Mouse (Mus musculus): Measurements from ENCODE around the gene Usp49. TPM values are rescaled to one million over a fixed set of nuclear protein-coding genes. Genes with fewer than 3 reads are reported as not detected.

The Usp49 gene
- polyA plus RNA-seq, 1 experiment from 2014 or later, result 4.0 TPM

DNA sequence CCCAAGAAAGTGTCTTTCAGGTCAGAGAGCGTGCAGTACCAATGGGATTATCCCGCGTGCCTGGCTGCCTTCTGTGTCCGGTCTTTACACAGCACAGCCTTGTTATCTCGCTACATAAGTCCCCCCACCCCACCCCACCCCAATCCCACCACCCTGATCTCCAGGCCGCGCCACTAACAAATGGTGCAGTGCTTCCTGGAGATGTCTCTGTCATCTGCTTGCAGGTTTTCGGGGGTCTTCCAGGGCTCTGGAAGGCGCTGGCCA, 57.8 kb downstream of the Usp49 start, which contains the start of gene Tomm6:
Gene Tomm6 (minus strand): TSS at position 43 of the 264 bp plus-strand sequence.
- Histone ChIP-seq H3K36me3 (peaks cover 27% of the 10 kb centered on the region), H3K9ac (peak within 1 kb of the TSS; percentile 76), H3K4me3 (peak within 1 kb of the TSS; percentile 80), H3K27ac (peak within 1 kb of the TSS; percentile 83), H3K4me1 (peaks cover 24% of the 10 kb centered on the region), H3K27me3 (no peaks in the 10 kb centered on the region), H3K4me2 (peak within 1 kb of the TSS; percentile 95), H3K9me3 (no peaks in the 10 kb centered on the region)
- 0% methylated on average over 9 of the region's 9 CpGs for WGBS
- ATAC-seq (ENCODE audit: insufficient number of reproducible peaks, low FRiP score, low TSS enrichment, low read depth), result no peak; the same call in 1 of the 2 replicates

DNA sequence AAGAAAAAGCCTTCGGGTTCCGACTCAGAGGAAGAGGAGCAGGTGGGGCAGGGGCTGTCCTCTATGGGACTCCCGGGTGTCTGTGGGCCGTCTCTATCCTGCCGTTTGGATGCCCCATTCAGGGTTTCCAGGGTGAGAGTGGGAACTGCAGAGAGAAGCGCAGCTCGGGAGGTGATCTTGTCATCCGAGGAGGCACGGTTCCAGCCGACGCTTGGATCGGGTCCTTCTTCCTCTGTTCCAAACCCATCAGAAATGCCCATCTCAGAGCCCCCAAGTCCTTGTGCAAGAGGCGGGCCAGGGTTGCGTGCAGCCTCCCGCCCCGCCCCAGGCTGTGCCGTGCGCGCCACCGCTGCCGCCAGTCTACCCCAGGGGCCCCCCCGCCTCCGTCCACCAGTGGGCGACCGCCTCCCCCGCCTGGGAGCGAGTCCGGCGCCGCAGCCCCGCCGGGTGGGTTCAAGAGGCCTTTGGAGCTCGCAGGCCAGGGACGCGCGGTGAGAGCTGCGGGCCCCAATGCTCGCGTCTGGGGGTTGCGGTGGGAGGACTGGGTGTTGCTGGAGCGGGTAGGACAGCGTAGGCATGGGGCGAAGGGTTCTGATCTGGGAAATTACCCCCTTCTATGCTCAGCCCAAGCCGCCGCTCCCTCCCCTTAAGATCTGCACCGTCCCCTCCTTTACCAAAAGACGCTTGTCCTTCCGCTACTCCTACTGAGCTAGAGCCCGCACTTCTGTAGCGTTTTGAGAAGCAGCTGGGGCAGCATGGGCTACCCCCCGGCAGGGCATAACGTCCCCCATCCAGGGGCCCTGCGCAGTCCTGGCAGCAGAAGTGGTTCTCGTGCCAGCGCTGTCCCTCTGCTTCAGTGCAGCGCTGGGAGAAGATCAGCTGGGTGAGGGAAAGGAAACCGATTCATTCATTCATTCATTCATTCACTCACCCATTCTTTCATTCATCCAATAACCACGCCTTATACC, 58.4 kb downstream of the Usp49 start, which contains the start of gene Frs3:
Gene Frs3 (plus strand): TSS at position 423 of the 968 bp plus-strand sequence.
- WGBS, result under 1% methylated on average over 57 of the region's 58 CpGs

GRCm38 (mm10) chr17:47689894-47690293, 59.4 kb downstream of the Usp49 start:
- Histone ChIP-seq H3K9me3 (no peaks in the 10 kb centered on the region), H3K27me3 (no peaks in the 10 kb centered on the region), H3K4me2 (peak overlapping the region; percentile 95; the same call in 1 of the 2 replicates), H3K4me1 (peaks cover 30% of the 10 kb centered on the region), H3K36me3 (peaks cover 11% of the 10 kb centered on the region), H3K4me3 (0 out of 2 replicates have a peak overlapping the region, but pooled peaks have one; percentile 80), H3K9ac (no peak overlapping the region), H3K27ac (no peak overlapping the region)
- WGBS, result 70% methylated on average over 8 of the region's 8 CpGs
- no peak for ATAC-seq (ENCODE audit: insufficient number of reproducible peaks, low FRiP score, low TSS enrichment, low read depth)

More for the DNA sequence above, 58.4 kb downstream of the Usp49 start, which contains the start of gene Frs3:
- Histone ChIP-seq H3K36me3 (peaks cover 21% of the 10 kb centered on the region), H3K4me3 (peak within 1 kb of the TSS; percentile 80), H3K4me1 (peaks cover 24% of the 10 kb centered on the region), H3K4me2 (peak within 1 kb of the TSS; percentile 95), H3K9me3 (no peaks in the 10 kb centered on the region), H3K27me3 (no peaks in the 10 kb centered on the region), H3K27ac (peak within 1 kb of the TSS; percentile 83), H3K9ac (peak within 1 kb of the TSS; percentile 76)
- peak; percentile 66 for ATAC-seq (ENCODE audit: insufficient number of reproducible peaks, low FRiP score, low TSS enrichment, low read depth)

DNA sequence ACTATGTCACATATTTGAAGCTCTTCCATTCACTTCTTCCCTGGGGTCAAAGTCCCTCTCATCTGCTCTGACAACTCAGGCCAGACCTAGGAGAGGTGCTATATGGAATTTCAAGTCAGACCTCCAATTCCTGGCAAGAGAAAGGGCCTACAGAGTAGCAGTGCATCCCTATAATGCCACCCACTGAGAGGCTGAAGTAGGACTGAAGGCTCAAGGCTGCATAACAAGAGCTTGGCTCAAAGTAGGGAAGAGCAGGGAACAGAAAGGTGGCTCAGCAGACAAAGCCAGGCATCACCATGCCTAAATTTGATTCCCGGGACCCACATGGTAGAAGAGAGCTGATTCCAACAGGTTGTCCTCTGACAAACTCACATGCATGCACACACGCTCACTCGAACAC, 61.2 kb downstream of the Usp49 start:
- no peak overlapping the region for H3K9ac ChIP-seq
- peaks cover 33% of the 10 kb centered on the region for H3K4me1 ChIP-seq
- H3K36me3 ChIP-seq, result no peaks in the 10 kb centered on the region
- 88% methylated on average over 3 of the region's 3 CpGs for WGBS
- H3K27me3 ChIP-seq, result no peaks in the 10 kb centered on the region
- no peak for ATAC-seq (ENCODE audit: insufficient number of reproducible peaks, low FRiP score, low TSS enrichment, low read depth)
- no peaks in the 10 kb centered on the region for H3K9me3 ChIP-seq
- H3K4me2 ChIP-seq, result no peak overlapping the region
- H3K27ac ChIP-seq, result no peak overlapping the region
- no peak overlapping the region for H3K4me3 ChIP-seq

DNA sequence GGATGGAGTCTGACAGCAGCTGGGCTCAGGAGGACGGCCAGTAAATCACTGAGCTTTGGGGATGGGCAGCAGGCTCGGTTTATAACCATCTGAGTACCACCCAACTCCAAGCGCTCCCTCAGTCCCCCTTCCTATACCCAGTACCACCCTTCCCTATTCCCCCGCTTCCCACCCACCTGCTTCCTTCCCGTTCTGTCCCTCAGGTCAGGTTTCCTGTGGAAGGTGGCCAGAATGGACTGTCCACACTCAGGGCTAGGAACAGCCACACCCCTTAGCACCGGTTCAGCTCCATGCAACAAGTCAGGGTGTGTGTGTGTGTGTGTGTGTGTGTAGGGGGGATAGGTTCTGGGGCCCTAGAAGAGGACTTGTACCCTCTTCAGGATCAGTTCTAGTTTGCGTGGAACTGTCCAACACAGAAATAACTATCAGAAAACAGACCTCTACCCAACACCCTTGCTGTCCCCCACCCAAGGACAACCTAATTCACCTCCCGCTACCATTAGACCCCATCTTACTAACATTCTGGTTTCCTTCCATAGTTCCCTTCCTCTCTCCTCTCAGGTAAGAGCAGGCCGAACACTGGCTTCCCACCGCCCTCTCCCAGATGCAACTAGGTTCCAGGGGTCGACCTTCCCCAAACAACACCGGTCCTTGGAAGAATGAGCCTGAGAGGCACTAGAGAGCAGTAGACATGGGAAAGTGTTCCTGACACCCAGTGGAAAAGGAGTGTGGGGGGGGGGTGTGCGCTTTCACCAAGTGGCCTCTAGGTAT, 63.4 kb downstream of the Usp49 start:
- H3K27ac ChIP-seq, result peak overlapping the region; percentile 76; the same call in 1 of the 2 replicates
- H3K9me3 ChIP-seq, result no peaks in the 10 kb centered on the region
- WGBS, result 38% methylated on average over 13 of the region's 13 CpGs
- no peak for ATAC-seq (ENCODE audit: insufficient number of reproducible peaks, low FRiP score, low TSS enrichment, low read depth)
- H3K9ac ChIP-seq, result peak overlapping the region; percentile 44; the same call in 1 of the 2 replicates
- peak overlapping the region; percentile 87 for H3K4me2 ChIP-seq
- H3K36me3 ChIP-seq, result peaks cover 4% of the 10 kb centered on the region
- peaks cover 24% of the 10 kb centered on the region for H3K4me1 ChIP-seq
- peak overlapping the region; percentile 80 for H3K4me3 ChIP-seq
- no peaks in the 10 kb centered on the region for H3K27me3 ChIP-seq

GRCm38 (mm10) chr17:47694442-47694502, 63.8 kb downstream of the Usp49 start, which contains the start of gene Gm21981:
Gene Gm21981, minus strand, starts transcription at chr17:47694455.
- Histone ChIP-seq H3K4me3 (peak within 1 kb of the TSS; percentile 80), H3K9me3 (no peaks in the 10 kb centered on the region), H3K36me3 (peaks cover 8% of the 10 kb centered on the region), H3K27me3 (no peaks in the 10 kb centered on the region), H3K4me2 (peak within 1 kb of the TSS; percentile 87), H3K4me1 (peaks cover 21% of the 10 kb centered on the region), H3K9ac (peak within 1 kb of the TSS; percentile 83), H3K27ac (peak within 1 kb of the TSS; percentile 76)
- no peak for ATAC-seq (ENCODE audit: insufficient number of reproducible peaks, low FRiP score, low TSS enrichment, low read depth)
- 1% methylated on average over 3 of the region's 3 CpGs for WGBS

- peak within 1 kb of the TSS; percentile 83 for H3K9ac ChIP-seq
- ATAC-seq (ENCODE audit: insufficient number of reproducible peaks, low FRiP score, low TSS enrichment, low read depth), result peak; percentile 91
- no peaks in the 10 kb centered on the region for H3K27me3 ChIP-seq
- H3K4me1 ChIP-seq, result peaks cover 16% of the 10 kb centered on the region
- peak within 1 kb of the TSS; percentile 76 for H3K27ac ChIP-seq
- H3K36me3 ChIP-seq, result peaks cover 12% of the 10 kb centered on the region
- H3K4me3 ChIP-seq, result peak within 1 kb of the TSS; percentile 80
- no peaks in the 10 kb centered on the region for H3K9me3 ChIP-seq
- peak within 1 kb of the TSS; percentile 87 for H3K4me2 ChIP-seq
- under 1% methylated on average over 75 of the region's 82 CpGs for WGBS
Measured at GRCm38 (mm10) chr17:47694503-47695336, 64.2 kb downstream of the Usp49 start, which contains the start of gene Prickle4. Gene Prickle4, minus strand, starts transcription at chr17:47694736.

DNA sequence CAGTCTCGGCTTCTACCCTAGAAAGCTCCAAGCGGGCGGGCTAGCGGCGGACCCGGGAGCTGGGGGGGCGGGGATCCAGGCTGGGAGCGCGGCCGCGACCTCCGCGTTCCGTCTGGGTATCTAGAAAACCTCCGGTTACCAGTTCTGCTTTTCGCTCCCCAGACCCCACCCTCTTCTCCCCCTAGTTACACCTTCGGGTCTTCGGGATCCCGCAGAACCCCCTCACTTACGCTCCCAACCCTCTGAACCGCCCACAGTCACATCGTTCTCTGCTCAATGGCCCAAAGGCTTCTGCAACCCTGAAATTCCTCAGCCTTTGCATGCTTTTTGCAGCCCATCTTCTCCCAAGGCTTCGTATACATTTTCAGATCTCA, 64.8 kb downstream of the Usp49 start:
- peak overlapping the region; percentile 87 for H3K4me2 ChIP-seq
- WGBS, result under 1% methylated on average over 22 of the region's 23 CpGs
- H3K9me3 ChIP-seq, result no peaks in the 10 kb centered on the region
- H3K4me1 ChIP-seq, result peaks cover 13% of the 10 kb centered on the region
- peak overlapping the region; percentile 80 for H3K4me3 ChIP-seq
- H3K36me3 ChIP-seq, result peaks cover 18% of the 10 kb centered on the region
- no peaks in the 10 kb centered on the region for H3K27me3 ChIP-seq
- H3K27ac ChIP-seq, result peak overlapping the region; percentile 76
- peak overlapping the region; percentile 83 for H3K9ac ChIP-seq
- 0 out of 2 replicates have a peak, but pooled peaks have one; percentile 0 for ATAC-seq (ENCODE audit: insufficient number of reproducible peaks, low FRiP score, low TSS enrichment, low read depth)

DNA sequence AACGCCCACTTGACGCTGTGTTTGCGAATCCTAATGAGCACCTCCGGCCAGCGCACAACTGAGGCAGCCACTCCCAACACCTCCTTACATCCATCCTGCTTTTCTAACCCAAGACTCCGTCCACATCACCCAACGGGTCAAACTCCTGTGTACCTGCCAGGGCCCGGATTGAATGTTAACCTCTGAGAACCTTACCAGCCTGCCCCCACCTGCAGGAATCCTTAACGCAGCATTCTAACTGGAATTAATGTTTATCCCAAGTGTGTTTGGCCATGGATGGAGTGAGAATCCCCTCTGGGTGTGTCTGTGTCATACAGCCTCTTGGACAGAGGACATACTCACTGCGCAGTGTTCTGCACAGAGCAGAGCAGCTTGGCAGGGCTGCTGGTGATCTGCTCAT, 67.7 kb downstream of the Usp49 start:
- H3K36me3 ChIP-seq, result peaks cover 42% of the 10 kb centered on the region
- 92% methylated on average over 10 of the region's 10 CpGs for WGBS
- no peak overlapping the region for H3K9ac ChIP-seq

DNA sequence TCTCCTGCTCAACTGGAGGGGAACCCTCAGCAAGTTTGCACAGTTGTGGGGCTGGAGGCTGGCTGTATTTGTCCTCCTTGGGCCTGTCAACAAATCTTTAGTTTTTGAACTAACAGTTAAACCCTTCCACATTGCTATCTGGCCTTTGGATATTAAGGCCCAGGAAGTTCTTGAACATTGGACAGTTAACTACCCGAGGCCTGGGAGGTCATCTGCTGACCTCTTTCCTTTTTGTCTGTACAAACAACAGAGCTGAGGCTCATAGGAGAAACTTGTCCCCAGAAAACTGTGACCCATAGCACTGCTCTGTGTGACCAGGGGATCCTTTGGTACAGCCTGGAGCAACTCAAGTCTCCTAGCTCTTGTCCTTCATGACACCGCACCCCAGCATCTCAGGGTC, 68.6 kb downstream of the Usp49 start:
- H3K4me3 ChIP-seq, result no peak overlapping the region
- no peak overlapping the region for H3K9ac ChIP-seq
- H3K4me2 ChIP-seq, result no peak overlapping the region
- ATAC-seq (ENCODE audit: insufficient number of reproducible peaks, low FRiP score, low TSS enrichment, low read depth), result no peak
- H3K4me1 ChIP-seq, result peaks cover 26% of the 10 kb centered on the region
- no peak overlapping the region for H3K27ac ChIP-seq
- H3K27me3 ChIP-seq, result peaks cover 11% of the 10 kb centered on the region
- no peaks in the 10 kb centered on the region for H3K9me3 ChIP-seq
- 76% methylated on average over 2 of the region's 2 CpGs for WGBS
- H3K36me3 ChIP-seq, result peaks cover 46% of the 10 kb centered on the region

More for the DNA sequence above, 67.7 kb downstream of the Usp49 start:
- Histone ChIP-seq H3K27ac (no peak overlapping the region), H3K4me3 (no peak overlapping the region), H3K27me3 (peaks cover 10% of the 10 kb centered on the region), H3K4me1 (peaks cover 23% of the 10 kb centered on the region), H3K4me2 (no peak overlapping the region), H3K9me3 (no peaks in the 10 kb centered on the region)
- ATAC-seq (ENCODE audit: insufficient number of reproducible peaks, low FRiP score, low TSS enrichment, low read depth), result no peak

- peaks cover 52% of the 10 kb centered on the region for H3K36me3 ChIP-seq
- H3K4me2 ChIP-seq, result no peak overlapping the region
- no peak overlapping the region for H3K4me3 ChIP-seq
- H3K4me1 ChIP-seq, result peaks cover 16% of the 10 kb centered on the region
- H3K9me3 ChIP-seq, result no peaks in the 10 kb centered on the region
- peaks cover 11% of the 10 kb centered on the region for H3K27me3 ChIP-seq
- no peak overlapping the region for H3K27ac ChIP-seq
- WGBS, result 80% methylated on average over 9 of the region's 9 CpGs
- no peak overlapping the region for H3K9ac ChIP-seq
- no peak for ATAC-seq (ENCODE audit: insufficient number of reproducible peaks, low FRiP score, low TSS enrichment, low read depth)
Measured at GRCm38 (mm10) chr17:47701793-47702192, 71.3 kb downstream of the Usp49 start.

Measured in limb, embryonic 15.5 days (tissue).